Mouse (Mus musculus): ENCODE results near the gene B3gnt4. TPM values are rescaled to one million over a fixed set of nuclear protein-coding genes. Genes with fewer than 3 reads are reported as not detected.

B3gnt4 gene
- polyA plus RNA-seq, 1 experiment, result 19.2 TPM

GRCm38 (mm10) chr5:123514871-123515270 is 4.6 kb downstream of the B3gnt4 start:
- H3K27ac ChIP-seq (ENCODE audit: control insufficient read depth, insufficient read depth, low read depth, low read length), result no peak overlapping the region
- peaks cover 6% of the 10 kb centered on the region for H3K36me3 ChIP-seq (ENCODE audit: control insufficient read depth, insufficient read depth, low read length)
- no peaks in the 10 kb centered on the region for H3K27me3 ChIP-seq (ENCODE audit: control insufficient read depth, insufficient read depth, low read length)
- no peak overlapping the region for H3K4me3 ChIP-seq (ENCODE audit: control insufficient read depth, low read depth, low read length)
- TF ChIP-seq POLR2A (IDR thresholded peaks at IDR 0.05; ENCODE audit: control insufficient read depth, low read depth, low read length) (no peak), CTCF (IDR thresholded peaks at IDR 0.05; ENCODE audit: control insufficient read depth, insufficient read depth, insufficient replicate concordance, low read depth, low read length) (no peak)
- H3K4me1 ChIP-seq (ENCODE audit: control insufficient read depth, insufficient read depth, low read length), result peaks cover 2% of the 10 kb centered on the region; the same call in 1 of the 2 replicates

- TF ChIP-seq CTCF (IDR thresholded peaks at IDR 0.05; ENCODE audit: control insufficient read depth, insufficient read depth, insufficient replicate concordance, low read depth, low read length), result no peak
- TF ChIP-seq POLR2A (IDR thresholded peaks at IDR 0.05; ENCODE audit: control insufficient read depth, low read depth, low read length), result no peak
- Histone ChIP-seq H3K36me3 (ENCODE audit: control insufficient read depth, insufficient read depth, low read length) (peaks cover 8% of the 10 kb centered on the region), H3K27me3 (ENCODE audit: control insufficient read depth, insufficient read depth, low read length) (no peaks in the 10 kb centered on the region), H3K4me3 (ENCODE audit: control insufficient read depth, low read depth, low read length) (no peak overlapping the region), H3K27ac (ENCODE audit: control insufficient read depth, insufficient read depth, low read depth, low read length) (no peak overlapping the region), H3K4me1 (ENCODE audit: control insufficient read depth, insufficient read depth, low read length) (peaks cover 7% of the 10 kb centered on the region)
Observed at GRCm38 (mm10) chr5:123520666-123521065, 10.4 kb downstream of the B3gnt4 start.

GRCm38 (mm10) chr5:123521621-123522020 is 11.4 kb downstream of the B3gnt4 start:
- H3K4me1 ChIP-seq (ENCODE audit: control insufficient read depth, insufficient read depth, low read length), result peaks cover 7% of the 10 kb centered on the region
- H3K27me3 ChIP-seq (ENCODE audit: control insufficient read depth, insufficient read depth, low read length), result no peaks in the 10 kb centered on the region
- H3K27ac ChIP-seq (ENCODE audit: control insufficient read depth, insufficient read depth, low read depth, low read length), result 0 out of 2 replicates have a peak overlapping the region, but pooled peaks have one; percentile 42
- H3K4me3 ChIP-seq (ENCODE audit: control insufficient read depth, low read depth, low read length), result peak overlapping the region; percentile 62
- TF ChIP-seq POLR2A (IDR thresholded peaks at IDR 0.05; ENCODE audit: control insufficient read depth, low read depth, low read length) (no peak), CTCF (IDR thresholded peaks at IDR 0.05; ENCODE audit: control insufficient read depth, insufficient read depth, insufficient replicate concordance, low read depth, low read length) (no peak)
- H3K36me3 ChIP-seq (ENCODE audit: control insufficient read depth, insufficient read depth, low read length), result peaks cover 6% of the 10 kb centered on the region

- Histone ChIP-seq H3K27ac (ENCODE audit: control insufficient read depth, insufficient read depth, low read depth, low read length) (no peak overlapping the region; the same call in 1 of the 2 replicates), H3K27me3 (ENCODE audit: control insufficient read depth, insufficient read depth, low read length) (no peaks in the 10 kb centered on the region), H3K36me3 (ENCODE audit: control insufficient read depth, insufficient read depth, low read length) (peaks cover 6% of the 10 kb centered on the region), H3K4me1 (ENCODE audit: control insufficient read depth, insufficient read depth, low read length) (peaks cover 7% of the 10 kb centered on the region), H3K4me3 (ENCODE audit: control insufficient read depth, low read depth, low read length) (peak overlapping the region; percentile 62)
- TF ChIP-seq CTCF (IDR thresholded peaks at IDR 0.05; ENCODE audit: control insufficient read depth, insufficient read depth, insufficient replicate concordance, low read depth, low read length), result no peak
- no peak for TF ChIP-seq POLR2A (IDR thresholded peaks at IDR 0.05; ENCODE audit: control insufficient read depth, low read depth, low read length)
Observed at GRCm38 (mm10) chr5:123522166-123522565, 11.9 kb downstream of the B3gnt4 start.

GRCm38 (mm10) chr5:123523692-123524392 is 13.6 kb downstream of the B3gnt4 start, which contains the start of gene Diablo:
Diablo (minus strand) TSS chr5:123524176.
- Histone ChIP-seq H3K27ac (ENCODE audit: control insufficient read depth, insufficient read depth, low read depth, low read length) (peak within 1 kb of the TSS; percentile 97), H3K4me1 (ENCODE audit: control insufficient read depth, insufficient read depth, low read length) (peaks cover 7% of the 10 kb centered on the region), H3K4me3 (ENCODE audit: control insufficient read depth, low read depth, low read length) (peak within 1 kb of the TSS; percentile 96), H3K27me3 (ENCODE audit: control insufficient read depth, insufficient read depth, low read length) (no peaks in the 10 kb centered on the region), H3K36me3 (ENCODE audit: control insufficient read depth, insufficient read depth, low read length) (peaks cover 3% of the 10 kb centered on the region)
- TF ChIP-seq CTCF (IDR thresholded peaks at IDR 0.05; ENCODE audit: control insufficient read depth, insufficient read depth, insufficient replicate concordance, low read depth, low read length), result no peak
- TF ChIP-seq POLR2A (IDR thresholded peaks at IDR 0.05; ENCODE audit: control insufficient read depth, low read depth, low read length), result peak; percentile 98

GRCm38 (mm10) chr5:123524393-123524750 is 14.1 kb downstream of the B3gnt4 start:
- TF ChIP-seq CTCF (IDR thresholded peaks at IDR 0.05; ENCODE audit: control insufficient read depth, insufficient read depth, insufficient replicate concordance, low read depth, low read length), result peak; percentile 22; the same call in 1 of the 2 replicates
- peak; percentile 10; the same call in 1 of the 2 replicates for TF ChIP-seq POLR2A (IDR thresholded peaks at IDR 0.05; ENCODE audit: control insufficient read depth, low read depth, low read length)
- peaks cover 7% of the 10 kb centered on the region for H3K4me1 ChIP-seq (ENCODE audit: control insufficient read depth, insufficient read depth, low read length)
- peak overlapping the region; percentile 94 for H3K27ac ChIP-seq (ENCODE audit: control insufficient read depth, insufficient read depth, low read depth, low read length)
- no peaks in the 10 kb centered on the region for H3K27me3 ChIP-seq (ENCODE audit: control insufficient read depth, insufficient read depth, low read length)
- H3K36me3 ChIP-seq (ENCODE audit: control insufficient read depth, insufficient read depth, low read length), result peaks cover 3% of the 10 kb centered on the region
- H3K4me3 ChIP-seq (ENCODE audit: control insufficient read depth, low read depth, low read length), result peak overlapping the region; percentile 96

- H3K27ac ChIP-seq (ENCODE audit: control insufficient read depth, insufficient read depth, low read depth, low read length), result peak within 1 kb of the TSS; percentile 94
- peaks cover 7% of the 10 kb centered on the region for H3K4me1 ChIP-seq (ENCODE audit: control insufficient read depth, insufficient read depth, low read length)
- H3K36me3 ChIP-seq (ENCODE audit: control insufficient read depth, insufficient read depth, low read length), result peaks cover 1% of the 10 kb centered on the region
- peak within 1 kb of the TSS; percentile 96 for H3K4me3 ChIP-seq (ENCODE audit: control insufficient read depth, low read depth, low read length)
- H3K27me3 ChIP-seq (ENCODE audit: control insufficient read depth, insufficient read depth, low read length), result no peaks in the 10 kb centered on the region
- TF ChIP-seq POLR2A (IDR thresholded peaks at IDR 0.05; ENCODE audit: control insufficient read depth, low read depth, low read length) (no peak), CTCF (IDR thresholded peaks at IDR 0.05; ENCODE audit: control insufficient read depth, insufficient read depth, insufficient replicate concordance, low read depth, low read length) (no peak)
Observed at GRCm38 (mm10) chr5:123525281-123525680, 15.0 kb downstream of the B3gnt4 start, which contains the start of gene Gm49027. Gm49027 (minus strand) TSS chr5:123525488.

Measured in testis, adult 2 months (tissue).